ENCODE assay signal across 15 mouse cellular contexts in genomic region chr8:10754232-10754985, GRCm38 (mm10).
DNase-seq lines count a peak whose midpoint lies in the region; ATAC-seq and TF ChIP-seq lines count a peak whose summit lies in the region.
"Had no signal": no experiment of that assay in that cellular context is flagged by ENCODE, and none has a peak within 500 bp of the region (broad histone marks: within the 10 kb centered on the region; RNA-seq: fewer than 3 reads in every experiment).

No protein-coding gene starts in this region.

- TF ChIP-seq POLR2A in kidney, adult 2 months (IDR thresholded peaks at IDR 0.05; ENCODE audit: low read depth, low read length): no peak

- no peak for DNase-seq in kidney, adult 2 months
- DNase-seq in right cerebral cortex, postnatal 25 days: no peak
- DNase-seq: cerebellum, adult 11 months; kidney, postnatal 14 days; lung, postnatal 10 days; thymus, postnatal 14 days had no signal

- no peaks in the 10 kb centered on the region for H3K9me3 ChIP-seq in intestine, embryonic 15.5 days
- no peaks in the 10 kb centered on the region for H3K9me3 ChIP-seq in intestine, embryonic 16.5 days (ENCODE audit: control insufficient read depth, low read length)
- no peaks in the 10 kb centered on the region for H3K9me3 ChIP-seq in forebrain, embryonic 12.5 days
- H3K9me3 ChIP-seq in forebrain, embryonic 16.5 days (ENCODE audit: control insufficient read depth, low read length): no peaks in the 10 kb centered on the region
- no peaks in the 10 kb centered on the region for H3K9me3 ChIP-seq in midbrain, embryonic 12.5 days
- H3K9me3 ChIP-seq: G1E; stomach, embryonic 15.5 days had no signal

- WGBS in intestine, embryonic 15.5 days: 66% methylated on average over 13 of the region's 13 CpGs
- WGBS in intestine, embryonic 16.5 days: 65% methylated on average over 13 of the region's 13 CpGs
- 45% methylated on average over 13 of the region's 13 CpGs for WGBS in forebrain, embryonic 12.5 days
- WGBS in forebrain, embryonic 16.5 days: 31% methylated on average over 13 of the region's 13 CpGs
- WGBS in midbrain, embryonic 12.5 days: 48% methylated on average over 13 of the region's 13 CpGs
- WGBS in kidney, adult 2 months: 88% methylated on average over 13 of the region's 13 CpGs

- H3K27me3 ChIP-seq in intestine, embryonic 15.5 days (replicated peaks): no peaks in the 10 kb centered on the region
- H3K27me3 ChIP-seq in intestine, embryonic 16.5 days (replicated peaks; ENCODE audit: control insufficient read depth, insufficient read depth, low read length): no peaks in the 10 kb centered on the region
- H3K27me3 ChIP-seq in forebrain, embryonic 12.5 days: peaks cover 15% of the 10 kb centered on the region; the same call in 1 of the 2 replicates
- no peaks in the 10 kb centered on the region for H3K27me3 ChIP-seq in forebrain, embryonic 16.5 days (replicated peaks; ENCODE audit: control insufficient read depth, insufficient read depth, low read length)
- H3K27me3 ChIP-seq in midbrain, embryonic 12.5 days: no peaks in the 10 kb centered on the region; the same call in 1 of the 2 replicates
- no peaks in the 10 kb centered on the region for H3K27me3 ChIP-seq in kidney, adult 2 months (replicated peaks; ENCODE audit: control insufficient read depth, insufficient read depth, low read length)
- H3K27me3 ChIP-seq: stomach, embryonic 15.5 days had no signal

- no peak overlapping the region for H3K27ac ChIP-seq in intestine, embryonic 15.5 days
- no peak overlapping the region for H3K27ac ChIP-seq in intestine, embryonic 16.5 days (ENCODE audit: low read length)
- peak overlapping the region; percentile 61 for H3K27ac ChIP-seq in forebrain, embryonic 12.5 days
- H3K27ac ChIP-seq in forebrain, embryonic 16.5 days (ENCODE audit: low read length): no peak overlapping the region
- H3K27ac ChIP-seq in midbrain, embryonic 12.5 days (replicated peaks): peak overlapping the region; percentile 58
- no peak overlapping the region for H3K27ac ChIP-seq in kidney, adult 2 months (ENCODE audit: insufficient read depth, low read depth, low read length)
- H3K27ac ChIP-seq: liver, embryonic 14.5 days; stomach, embryonic 15.5 days had no signal

- no peak overlapping the region for H3K4me3 ChIP-seq in intestine, embryonic 15.5 days (replicated peaks)
- no peak overlapping the region for H3K4me3 ChIP-seq in intestine, embryonic 16.5 days (ENCODE audit: low read length)
- no peak overlapping the region for H3K4me3 ChIP-seq in forebrain, embryonic 12.5 days (replicated peaks)
- no peak overlapping the region for H3K4me3 ChIP-seq in forebrain, embryonic 16.5 days (replicated peaks; ENCODE audit: low read length)
- H3K4me3 ChIP-seq in midbrain, embryonic 12.5 days: no peak overlapping the region
- H3K4me3 ChIP-seq in kidney, adult 2 months (ENCODE audit: insufficient read depth, low read depth, low read length): no peak overlapping the region
- H3K4me3 ChIP-seq: stomach, embryonic 15.5 days had no signal

- H3K4me2 ChIP-seq in intestine, embryonic 15.5 days (replicated peaks): no peak overlapping the region
- H3K4me2 ChIP-seq in intestine, embryonic 16.5 days (ENCODE audit: low read depth, low read length): no peak overlapping the region
- H3K4me2 ChIP-seq in forebrain, embryonic 12.5 days: no peak overlapping the region
- no peak overlapping the region for H3K4me2 ChIP-seq in forebrain, embryonic 16.5 days (ENCODE audit: low read length)
- H3K4me2 ChIP-seq in midbrain, embryonic 12.5 days (replicated peaks): 0 out of 2 replicates have a peak overlapping the region, but pooled peaks have one; percentile 7
- H3K4me2 ChIP-seq: stomach, embryonic 15.5 days had no signal

- no peaks in the 10 kb centered on the region for H3K4me1 ChIP-seq in intestine, embryonic 15.5 days (replicated peaks)
- no peaks in the 10 kb centered on the region; the same call in 1 of the 2 replicates for H3K4me1 ChIP-seq in intestine, embryonic 16.5 days (ENCODE audit: control insufficient read depth, insufficient read depth, low read length)
- peaks cover 24% of the 10 kb centered on the region for H3K4me1 ChIP-seq in forebrain, embryonic 12.5 days
- H3K4me1 ChIP-seq in forebrain, embryonic 16.5 days (replicated peaks; ENCODE audit: control insufficient read depth, insufficient read depth, low read length): peaks cover 10% of the 10 kb centered on the region
- peaks cover 19% of the 10 kb centered on the region for H3K4me1 ChIP-seq in midbrain, embryonic 12.5 days
- no peaks in the 10 kb centered on the region for H3K4me1 ChIP-seq in kidney, adult 2 months (ENCODE audit: control insufficient read depth, insufficient read depth, low read length)
- H3K4me1 ChIP-seq: stomach, embryonic 15.5 days had no signal

- no peaks in the 10 kb centered on the region for H3K36me3 ChIP-seq in intestine, embryonic 15.5 days
- no peaks in the 10 kb centered on the region for H3K36me3 ChIP-seq in intestine, embryonic 16.5 days (ENCODE audit: control insufficient read depth, insufficient read depth, low read length)
- no peaks in the 10 kb centered on the region for H3K36me3 ChIP-seq in forebrain, embryonic 12.5 days (replicated peaks)
- no peaks in the 10 kb centered on the region for H3K36me3 ChIP-seq in forebrain, embryonic 16.5 days (ENCODE audit: control insufficient read depth, insufficient read depth)
- no peaks in the 10 kb centered on the region for H3K36me3 ChIP-seq in midbrain, embryonic 12.5 days
- no peaks in the 10 kb centered on the region for H3K36me3 ChIP-seq in kidney, adult 2 months (ENCODE audit: control insufficient read depth, insufficient read depth, low read length)
- H3K36me3 ChIP-seq: G1E; stomach, embryonic 15.5 days had no signal

- ATAC-seq in intestine, embryonic 15.5 days: peak; percentile 66; the same call in 1 of the 2 replicates
- no peak for ATAC-seq in intestine, embryonic 16.5 days
- peak; percentile 78 for ATAC-seq in forebrain, embryonic 12.5 days (ENCODE audit: low FRiP score)
- ATAC-seq in forebrain, embryonic 16.5 days: peak; percentile 63
- ATAC-seq in midbrain, embryonic 12.5 days (ENCODE audit: low FRiP score, low read depth): peak; percentile 59
- ATAC-seq: inflammation-experienced regulatory T-cells, adult 6 months had no signal

- no peak overlapping the region for H3K9ac ChIP-seq in intestine, embryonic 15.5 days
- H3K9ac ChIP-seq in intestine, embryonic 16.5 days (ENCODE audit: low read depth, low read length): no peak overlapping the region
- H3K9ac ChIP-seq in forebrain, embryonic 12.5 days: no peak overlapping the region
- no peak overlapping the region for H3K9ac ChIP-seq in forebrain, embryonic 16.5 days (replicated peaks; ENCODE audit: low read depth, low read length)
- 0 out of 2 replicates have a peak overlapping the region, but pooled peaks have one; percentile 12 for H3K9ac ChIP-seq in midbrain, embryonic 12.5 days (replicated peaks)
- H3K9ac ChIP-seq: liver, embryonic 14.5 days; stomach, embryonic 15.5 days had no signal

- TF ChIP-seq CTCF in kidney, adult 2 months (conservative IDR thresholded peaks at IDR 0.05; ENCODE audit: insufficient read depth, insufficient read length, low read depth, low read length): no peak

Comparison
In these comparisons a context has a peak if more than half of its experiments do, and no peak if none do; other contexts are left out.
1. H3K27ac ChIP-seq: peak in forebrain, embryonic 12.5 days (single experiment) and midbrain, embryonic 12.5 days (single experiment); none in intestine, embryonic 15.5 days (single experiment), intestine, embryonic 16.5 days (single experiment), forebrain, embryonic 16.5 days (single experiment) and kidney, adult 2 months (single experiment).